Mouse (Mus musculus): ENCODE data around the gene Fgfr2. TPM values are rescaled to one million over a fixed set of nuclear protein-coding genes. Genes with fewer than 3 reads are reported as not detected.
A peak's percentile ranks its signal among the peaks of the same experiment; 100 is the strongest.

Gene Fgfr2
- polyA plus RNA-seq, 1 experiment from 2014 or later: 24.9 TPM

DNA sequence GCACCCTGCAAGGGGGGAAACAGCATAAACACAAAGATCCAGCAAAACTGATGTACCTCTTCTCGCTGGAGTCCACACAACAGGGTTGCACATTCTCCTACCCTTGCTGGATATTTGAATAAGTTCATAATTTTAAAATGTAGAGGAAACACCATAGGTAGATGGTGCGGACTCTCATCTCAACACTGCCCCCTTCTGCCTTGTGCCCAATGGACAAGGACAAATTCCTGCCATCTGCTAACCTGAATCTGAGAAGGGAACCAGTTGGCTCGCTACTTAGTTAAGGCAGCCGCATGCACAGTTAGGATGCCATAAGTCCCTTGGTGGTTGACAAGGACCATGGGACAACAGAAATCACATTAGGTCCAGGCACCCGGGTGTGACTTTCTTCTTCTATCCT, 2852.3 kb downstream of the Fgfr2 start:
- 85% methylated on average over 5 of the region's 5 CpGs for whole genome bisulfite sequencing (ENCODE audit: insufficient replicate concordance)
- H3K4me1 ChIP-seq (ENCODE audit: control insufficient read depth, insufficient read depth, low read length): no peaks in the 10 kb centered on the region; the same call in 1 of the 2 replicates
- peaks cover 7% of the 10 kb centered on the region; the same call in 1 of the 2 replicates for H3K27me3 ChIP-seq (ENCODE audit: control insufficient read depth, insufficient read depth, low read length)
- ATAC-seq (replicated peaks; ENCODE audit: insufficient number of reproducible peaks, low FRiP score, low TSS enrichment): no peak
- no peaks in the 10 kb centered on the region for H3K9me3 ChIP-seq (replicated peaks; ENCODE audit: control insufficient read depth, low read length)
- H3K4me3 ChIP-seq (ENCODE audit: low read depth, low read length): no peak overlapping the region
- H3K36me3 ChIP-seq (ENCODE audit: control insufficient read depth, insufficient read depth, low read length): no peaks in the 10 kb centered on the region
- H3K4me2 ChIP-seq: no peak overlapping the region
- no peak overlapping the region for H3K9ac ChIP-seq (ENCODE audit: low read depth, low read length)
- H3K27ac ChIP-seq (ENCODE audit: low read depth, low read length): no peak overlapping the region

DNA sequence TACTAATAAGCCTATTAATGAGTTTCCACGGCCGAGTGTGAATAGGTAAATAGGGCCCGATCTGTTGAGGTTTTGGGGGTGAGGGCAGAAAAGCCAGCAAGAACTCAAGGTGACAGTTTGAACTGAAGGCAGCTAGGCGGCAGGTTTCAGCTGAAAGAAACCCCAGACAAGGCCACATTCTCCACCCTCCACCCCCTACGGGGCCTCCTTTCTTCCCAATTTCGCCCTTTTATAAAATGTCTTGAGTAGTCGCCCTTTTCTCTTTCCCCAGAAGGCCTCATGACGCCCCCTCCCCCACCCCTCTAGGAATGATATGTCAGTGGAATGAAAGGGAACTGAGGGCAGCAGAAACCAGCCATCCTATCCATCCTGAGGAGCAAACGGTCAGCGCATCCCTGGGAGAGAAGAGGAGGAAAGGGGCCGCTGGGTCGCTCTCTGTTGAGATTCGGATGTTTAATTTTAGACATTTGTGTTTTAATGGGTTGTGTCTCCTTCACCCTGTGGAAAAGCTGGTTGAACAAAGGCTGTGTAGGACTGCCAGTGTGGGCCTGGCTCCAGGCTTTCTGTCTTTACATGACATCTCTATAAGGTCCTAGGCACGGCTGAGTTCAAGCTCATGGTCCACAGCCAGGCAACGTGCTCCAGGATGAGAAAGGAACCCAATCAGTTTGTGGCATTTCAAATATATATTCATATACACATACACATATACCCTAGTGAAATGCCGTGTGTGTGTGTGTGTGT, 2853.9 kb downstream of the Fgfr2 start:
- Histone ChIP-seq H3K4me2 (no peak overlapping the region), H3K9ac (ENCODE audit: low read depth, low read length) (no peak overlapping the region), H3K27ac (ENCODE audit: low read depth, low read length) (no peak overlapping the region), H3K4me3 (ENCODE audit: low read depth, low read length) (no peak overlapping the region), H3K4me1 (ENCODE audit: control insufficient read depth, insufficient read depth, low read length) (peaks cover 5% of the 10 kb centered on the region), H3K36me3 (ENCODE audit: control insufficient read depth, insufficient read depth, low read length) (no peaks in the 10 kb centered on the region), H3K9me3 (replicated peaks; ENCODE audit: control insufficient read depth, low read length) (no peaks in the 10 kb centered on the region), H3K27me3 (ENCODE audit: control insufficient read depth, insufficient read depth, low read length) (peaks cover 7% of the 10 kb centered on the region; the same call in 1 of the 2 replicates)
- ATAC-seq (replicated peaks; ENCODE audit: insufficient number of reproducible peaks, low FRiP score, low TSS enrichment): no peak
- 49% methylated on average over 16 of the region's 16 CpGs for WGBS (ENCODE audit: insufficient replicate concordance)

DNA sequence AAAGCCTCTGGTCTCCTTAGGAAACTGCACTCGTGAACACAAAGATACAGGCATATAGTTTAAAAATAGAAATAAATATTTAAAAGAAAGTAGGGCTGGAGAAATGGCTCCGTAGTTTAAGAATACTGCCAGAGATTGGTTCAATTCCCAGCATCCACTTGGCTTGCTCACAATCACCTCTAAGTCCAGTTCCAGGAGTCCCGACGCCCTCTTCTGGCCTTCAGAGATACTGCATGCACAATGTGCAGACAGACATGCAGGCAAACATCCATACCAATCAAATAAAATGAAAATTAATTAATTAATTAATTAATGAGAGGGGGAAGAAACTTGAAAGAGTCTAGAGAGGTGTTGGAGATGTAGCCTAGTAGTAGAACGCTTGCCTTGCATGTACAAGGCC, 2856.1 kb downstream of the Fgfr2 start:
- 40% methylated on average over 5 of the region's 5 CpGs for WGBS (ENCODE audit: insufficient replicate concordance)

DNA sequence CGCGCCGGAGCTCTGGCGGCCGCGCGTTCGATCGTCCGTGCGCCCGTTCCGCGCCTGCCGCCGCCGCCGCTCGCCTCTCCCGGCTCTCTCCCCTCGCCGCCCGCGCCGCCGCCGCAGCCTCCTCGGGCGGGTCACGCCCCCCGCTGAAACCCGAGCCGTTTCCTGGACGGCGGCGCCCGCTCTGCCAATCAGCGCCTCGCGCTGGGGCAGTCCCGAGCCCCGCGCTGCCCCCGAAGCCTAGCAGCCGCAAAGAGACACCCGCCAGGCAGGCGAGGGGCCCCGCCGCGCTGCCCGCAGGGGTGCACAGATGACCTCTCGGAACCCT, 2857.0 kb downstream of the Fgfr2 start:
- under 1% methylated on average over 39 of the region's 52 CpGs for WGBS (ENCODE audit: insufficient replicate concordance)
- Histone ChIP-seq H3K9ac (ENCODE audit: low read depth, low read length) (peak overlapping the region; percentile 81), H3K4me3 (ENCODE audit: low read depth, low read length) (peak overlapping the region; percentile 71), H3K4me1 (ENCODE audit: control insufficient read depth, insufficient read depth, low read length) (peaks cover 24% of the 10 kb centered on the region), H3K9me3 (replicated peaks; ENCODE audit: control insufficient read depth, low read length) (no peaks in the 10 kb centered on the region), H3K27ac (ENCODE audit: low read depth, low read length) (peak overlapping the region; percentile 80), H3K27me3 (ENCODE audit: control insufficient read depth, insufficient read depth, low read length) (peaks cover 4% of the 10 kb centered on the region; the same call in 1 of the 2 replicates), H3K36me3 (ENCODE audit: control insufficient read depth, insufficient read depth, low read length) (no peaks in the 10 kb centered on the region), H3K4me2 (peak overlapping the region; percentile 88)
- peak; percentile 81 for ATAC-seq (replicated peaks; ENCODE audit: insufficient number of reproducible peaks, low FRiP score, low TSS enrichment)

More for the DNA sequence above, 2856.1 kb downstream of the Fgfr2 start:
- no peaks in the 10 kb centered on the region for H3K9me3 ChIP-seq (replicated peaks; ENCODE audit: control insufficient read depth, low read length)
- peaks cover 7% of the 10 kb centered on the region; the same call in 1 of the 2 replicates for H3K27me3 ChIP-seq (ENCODE audit: control insufficient read depth, insufficient read depth, low read length)
- no peak overlapping the region for H3K4me2 ChIP-seq
- no peaks in the 10 kb centered on the region for H3K36me3 ChIP-seq (ENCODE audit: control insufficient read depth, insufficient read depth, low read length)
- H3K4me3 ChIP-seq (ENCODE audit: low read depth, low read length): no peak overlapping the region
- no peak overlapping the region for H3K27ac ChIP-seq (ENCODE audit: low read depth, low read length)
- H3K4me1 ChIP-seq (ENCODE audit: control insufficient read depth, insufficient read depth, low read length): peaks cover 17% of the 10 kb centered on the region
- no peak for ATAC-seq (replicated peaks; ENCODE audit: insufficient number of reproducible peaks, low FRiP score, low TSS enrichment)
- H3K9ac ChIP-seq (ENCODE audit: low read depth, low read length): no peak overlapping the region

DNA sequence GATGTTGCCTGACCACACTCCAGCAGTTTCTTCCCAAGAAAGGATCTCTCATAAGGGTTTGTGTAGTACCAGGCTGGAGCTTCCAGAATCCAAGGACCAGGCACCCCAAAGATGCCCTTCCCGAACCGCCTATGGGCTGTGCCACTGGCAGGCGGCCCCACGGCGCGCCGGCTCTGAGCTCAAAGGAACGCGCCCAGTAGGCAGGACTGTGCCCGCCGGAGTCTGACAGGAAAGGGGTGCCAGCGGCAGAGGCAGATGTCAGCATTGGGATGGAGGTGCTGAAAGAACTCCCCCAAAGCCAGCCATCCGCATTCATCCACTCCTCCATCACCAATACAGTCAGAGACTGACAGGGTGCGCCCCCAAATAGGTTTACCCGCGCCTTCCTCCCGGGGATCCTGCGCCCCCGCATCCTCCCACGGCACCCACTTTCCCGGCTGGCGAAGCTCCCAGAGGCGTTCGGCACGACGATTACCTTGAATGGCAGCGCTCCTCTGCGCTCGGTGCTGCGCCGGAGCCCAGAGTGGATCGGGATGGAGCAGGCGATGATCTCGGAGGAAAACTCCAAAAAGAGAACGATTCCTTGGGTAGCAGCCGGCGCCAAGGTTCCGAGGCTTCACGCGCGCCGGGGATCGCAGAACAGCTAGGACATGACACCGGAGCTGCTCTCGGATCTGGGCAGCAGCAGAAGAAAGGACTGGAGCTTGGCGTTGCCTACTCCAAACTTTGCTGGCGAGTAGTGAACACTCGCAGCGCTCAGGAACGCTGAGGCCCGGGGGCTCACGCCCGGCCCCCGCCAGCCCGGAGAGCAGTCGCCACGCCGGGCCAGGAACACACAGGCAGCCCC, 2857.6 kb downstream of the Fgfr2 start:
- Histone ChIP-seq H3K9me3 (replicated peaks; ENCODE audit: control insufficient read depth, low read length) (no peaks in the 10 kb centered on the region), H3K4me3 (ENCODE audit: low read depth, low read length) (peak overlapping the region; percentile 71), H3K4me2 (peak overlapping the region; percentile 88), H3K36me3 (ENCODE audit: control insufficient read depth, insufficient read depth, low read length) (no peaks in the 10 kb centered on the region), H3K4me1 (ENCODE audit: control insufficient read depth, insufficient read depth, low read length) (peaks cover 27% of the 10 kb centered on the region), H3K27ac (ENCODE audit: low read depth, low read length) (peak overlapping the region; percentile 80), H3K9ac (ENCODE audit: low read depth, low read length) (peak overlapping the region; percentile 81), H3K27me3 (ENCODE audit: control insufficient read depth, insufficient read depth, low read length) (peaks cover 2% of the 10 kb centered on the region; the same call in 1 of the 2 replicates)
- WGBS (ENCODE audit: insufficient replicate concordance): 0% methylated on average over 53 of the region's 58 CpGs
- peak; percentile 31; the same call in 1 of the 2 replicates for ATAC-seq (replicated peaks; ENCODE audit: insufficient number of reproducible peaks, low FRiP score, low TSS enrichment)

DNA sequence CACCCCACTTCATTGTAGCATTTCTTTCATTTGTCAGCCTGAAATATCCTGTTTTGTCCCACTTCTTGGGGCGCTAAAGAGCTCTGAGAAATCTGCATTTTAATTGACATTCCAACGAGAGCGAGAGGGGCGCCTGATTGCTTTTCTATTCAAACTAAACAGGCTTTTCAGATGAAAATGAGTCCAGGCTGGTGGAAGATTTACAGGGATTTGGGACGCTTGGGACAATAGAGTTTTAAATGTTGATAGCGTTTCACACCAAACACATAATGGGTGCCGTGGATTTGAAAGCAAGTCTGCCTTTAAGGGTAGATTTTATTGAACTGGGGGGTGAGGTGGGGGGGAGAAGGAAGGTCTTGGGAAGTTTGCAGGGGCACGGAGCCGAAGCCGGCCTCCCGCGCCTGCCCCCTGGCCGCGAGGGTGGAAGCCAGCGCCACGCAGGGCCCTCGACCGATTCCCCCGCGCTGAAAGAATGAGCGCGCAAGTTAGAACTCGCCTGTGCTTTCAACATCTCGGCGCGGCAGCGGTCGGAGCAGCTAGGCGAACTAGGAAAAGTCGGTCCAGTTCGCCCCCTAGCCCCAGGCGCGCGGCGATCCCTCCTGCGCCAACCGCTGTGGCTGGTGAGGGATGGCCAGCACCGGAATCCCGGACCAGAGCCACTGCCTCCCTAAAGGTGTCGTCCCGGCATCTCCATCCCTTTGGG, 2858.4 kb downstream of the Fgfr2 start:
- no peaks in the 10 kb centered on the region for H3K36me3 ChIP-seq (ENCODE audit: control insufficient read depth, insufficient read depth, low read length)
- peak overlapping the region; percentile 71 for H3K4me3 ChIP-seq (ENCODE audit: low read depth, low read length)
- WGBS (ENCODE audit: insufficient replicate concordance): under 1% methylated on average over 41 of the region's 41 CpGs
- peaks cover 28% of the 10 kb centered on the region for H3K4me1 ChIP-seq (ENCODE audit: control insufficient read depth, insufficient read depth, low read length)
- no peak for ATAC-seq (replicated peaks; ENCODE audit: insufficient number of reproducible peaks, low FRiP score, low TSS enrichment)
- peak overlapping the region; percentile 88 for H3K4me2 ChIP-seq
- peak overlapping the region; percentile 81 for H3K9ac ChIP-seq (ENCODE audit: low read depth, low read length)
- no peaks in the 10 kb centered on the region for H3K9me3 ChIP-seq (replicated peaks; ENCODE audit: control insufficient read depth, low read length)
- H3K27ac ChIP-seq (ENCODE audit: low read depth, low read length): peak overlapping the region; percentile 80; the same call in 1 of the 2 replicates
- peaks cover 2% of the 10 kb centered on the region; the same call in 1 of the 2 replicates for H3K27me3 ChIP-seq (ENCODE audit: control insufficient read depth, insufficient read depth, low read length)

DNA sequence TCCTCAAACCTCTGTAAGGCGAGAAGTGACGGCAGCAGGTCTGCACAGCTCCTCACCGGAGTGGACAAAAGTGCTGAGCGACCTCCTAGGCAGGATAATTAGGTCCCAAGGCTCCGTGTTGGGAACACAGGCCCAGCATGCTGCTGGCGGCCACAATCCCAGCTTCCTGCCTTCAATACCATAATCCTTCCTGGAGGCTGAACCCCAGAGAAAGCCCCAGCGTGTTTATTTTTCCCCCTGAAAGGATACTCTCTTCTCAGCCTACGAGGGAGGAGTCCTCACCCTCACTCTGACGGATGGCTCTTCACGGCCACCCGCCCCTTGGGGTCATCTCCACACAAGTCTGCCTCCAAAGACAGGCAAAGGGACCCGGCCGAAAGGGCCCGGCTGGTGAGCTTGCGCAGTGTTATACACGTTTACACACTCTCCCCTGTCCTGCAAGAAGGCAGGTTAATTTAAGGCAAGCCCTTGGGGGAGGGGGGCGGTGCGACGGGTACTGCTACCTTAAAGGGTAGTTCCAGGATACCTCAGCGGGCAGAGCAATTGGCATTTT, 2859.3 kb downstream of the Fgfr2 start:
- H3K27me3 ChIP-seq (ENCODE audit: control insufficient read depth, insufficient read depth, low read length): peaks cover 2% of the 10 kb centered on the region; the same call in 1 of the 2 replicates
- peaks cover 29% of the 10 kb centered on the region for H3K4me1 ChIP-seq (ENCODE audit: control insufficient read depth, insufficient read depth, low read length)
- H3K9me3 ChIP-seq (replicated peaks; ENCODE audit: control insufficient read depth, low read length): no peaks in the 10 kb centered on the region
- peak overlapping the region; percentile 88 for H3K4me2 ChIP-seq
- peak overlapping the region; percentile 81 for H3K9ac ChIP-seq (ENCODE audit: low read depth, low read length)
- H3K27ac ChIP-seq (ENCODE audit: low read depth, low read length): peak overlapping the region; percentile 50; the same call in 1 of the 2 replicates
- 5% methylated on average over 20 of the region's 20 CpGs for WGBS (ENCODE audit: insufficient replicate concordance)
- peak overlapping the region; percentile 71 for H3K4me3 ChIP-seq (ENCODE audit: low read depth, low read length)
- no peak for ATAC-seq (replicated peaks; ENCODE audit: insufficient number of reproducible peaks, low FRiP score, low TSS enrichment)
- no peaks in the 10 kb centered on the region for H3K36me3 ChIP-seq (ENCODE audit: control insufficient read depth, insufficient read depth, low read length)

DNA sequence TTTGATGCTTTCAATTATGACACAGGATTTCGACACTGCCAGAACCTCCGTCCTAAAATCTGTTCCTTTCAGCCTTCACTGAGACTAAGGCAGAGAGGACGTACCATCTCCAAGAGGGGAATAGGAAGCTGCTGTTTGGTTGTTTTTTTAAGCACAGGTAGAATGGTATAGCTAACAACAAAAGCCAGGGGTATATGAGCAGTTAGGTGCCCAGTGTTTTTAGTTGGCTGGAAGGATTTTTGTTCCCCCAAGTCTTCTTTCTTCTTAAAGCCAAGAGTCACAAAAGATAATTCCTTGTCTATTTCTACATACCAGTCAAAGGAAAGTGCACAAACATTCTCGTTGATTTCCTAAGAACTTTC, 2859.9 kb downstream of the Fgfr2 start:
- Histone ChIP-seq H3K27ac (ENCODE audit: low read depth, low read length) (peak overlapping the region; percentile 50; the same call in 1 of the 2 replicates), H3K4me1 (ENCODE audit: control insufficient read depth, insufficient read depth, low read length) (peaks cover 34% of the 10 kb centered on the region), H3K9ac (ENCODE audit: low read depth, low read length) (peak overlapping the region; percentile 81; the same call in 1 of the 2 replicates), H3K36me3 (ENCODE audit: control insufficient read depth, insufficient read depth, low read length) (no peaks in the 10 kb centered on the region), H3K9me3 (replicated peaks; ENCODE audit: control insufficient read depth, low read length) (no peaks in the 10 kb centered on the region), H3K4me3 (ENCODE audit: low read depth, low read length) (peak overlapping the region; percentile 71), H3K27me3 (ENCODE audit: control insufficient read depth, insufficient read depth, low read length) (peaks cover 2% of the 10 kb centered on the region; the same call in 1 of the 2 replicates), H3K4me2 (peak overlapping the region; percentile 88)
- no peak for ATAC-seq (replicated peaks; ENCODE audit: insufficient number of reproducible peaks, low FRiP score, low TSS enrichment)
- WGBS (ENCODE audit: insufficient replicate concordance): 55% methylated on average over 4 of the region's 4 CpGs

Data from heart, embryonic 11.5 days (tissue).